Mouse (Mus musculus) limb, embryonic 10.5 days (tissue): ENCODE data around the gene Wwox. TPM values are rescaled to one million over a fixed set of nuclear protein-coding genes. Genes with fewer than 3 reads are reported as not detected.

Source experiments
- DNase-seq: peaks from one replicate; pipeline ENCODE4 v3.0.0-alpha.2; 2017; ENCODE audit warnings: low spot score
- H3K27ac ChIP-seq: fragments of 300-500 bp; sonication (generic); 2 replicates; pipeline ENCODE4 v1.5.1; 2016; ENCODE audit warnings: mild to moderate bottlenecking
- H3K27me3 ChIP-seq: fragments of 300-500 bp; sonication (generic); 2 replicates; pipeline ENCODE4 v1.6.1; 2016; ENCODE audit warnings: low read depth, mild to moderate bottlenecking; ENCODE audit not compliant: poor library complexity, severe bottlenecking
- H3K36me3 ChIP-seq: fragments of 300-500 bp; sonication (generic); 2 replicates; pipeline ENCODE4 v1.6.1; 2016; ENCODE audit warnings: mild to moderate bottlenecking, moderate library complexity
- H3K4me1 ChIP-seq: fragments of 300-500 bp; sonication (generic); 2 replicates; pipeline ENCODE4 v1.6.1; 2016
- H3K4me3 ChIP-seq: fragments of 300-500 bp; sonication (generic); 2 replicates; pipeline ENCODE4 v1.5.1; 2016; ENCODE audit warnings: mild to moderate bottlenecking, moderate library complexity
- H3K9me3 ChIP-seq: fragments of 300-500 bp; sonication (generic); replicated peaks from 2 replicates; pipeline ENCODE4 v1.6.1; 2016; ENCODE audit warnings: mild to moderate bottlenecking
- WGBS: fragments of 180-500 bp; shearing (Covaris S2); methylation state at CpG from one replicate; pipeline ENCODE4 v1.1.7; 2016; 5-methylcytosine and 5-hydroxymethylcytosine counted together
- polyA plus RNA-seq: library from polyadenylated mRNA; unstranded; fragments of >200 nt; fragmentation: Nextera tagmentation; extraction: Ambion mirVana; gene quantifications from 2 replicates; pipeline ENCODE4 v1.2.1, GENCODE M21; 2016

The Wwox gene
- polyA plus RNA-seq, 1 experiment from 2014 or later, result 8.6 TPM

DNA sequence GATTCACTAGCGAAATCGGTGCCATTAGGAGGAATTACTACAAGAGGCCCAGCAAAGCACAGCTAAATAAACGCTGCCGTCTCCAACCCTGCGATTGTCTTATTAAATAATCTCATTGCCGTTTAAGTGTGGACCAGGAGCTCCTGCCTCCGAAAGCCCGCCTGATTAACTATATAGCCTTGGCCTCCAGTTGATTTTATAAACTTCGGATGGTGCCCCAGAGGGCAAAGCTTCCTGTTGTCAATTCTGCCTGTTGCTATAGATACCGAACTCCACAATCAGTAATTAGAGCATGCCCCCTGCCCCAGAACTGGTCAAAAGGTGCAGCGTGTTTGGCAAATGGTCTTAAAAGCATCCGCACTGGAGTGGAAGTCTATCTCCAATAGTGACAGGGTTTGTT, 820.4 kb downstream of the Wwox start:
- H3K4me3 ChIP-seq, result no peak overlapping the region
- H3K27me3 ChIP-seq, result no peaks in the 10 kb centered on the region
- no peak overlapping the region for H3K27ac ChIP-seq
- H3K36me3 ChIP-seq, result no peaks in the 10 kb centered on the region
- H3K9me3 ChIP-seq, result no peaks in the 10 kb centered on the region
- 65% methylated on average over 12 of the region's 12 CpGs for WGBS
- DNase-seq, result no peak
- H3K4me1 ChIP-seq, result peaks cover 17% of the 10 kb centered on the region

GRCm38 (mm10) chr8:115267196-115267595, 827.7 kb downstream of the Wwox start:
- no peak overlapping the region for H3K4me3 ChIP-seq
- DNase-seq, result no peak
- H3K27me3 ChIP-seq, result no peaks in the 10 kb centered on the region
- H3K4me1 ChIP-seq, result peaks cover 29% of the 10 kb centered on the region
- no peaks in the 10 kb centered on the region for H3K9me3 ChIP-seq
- H3K36me3 ChIP-seq, result no peaks in the 10 kb centered on the region
- 70% methylated on average over 11 of the region's 11 CpGs for WGBS
- H3K27ac ChIP-seq, result no peak overlapping the region

DNA sequence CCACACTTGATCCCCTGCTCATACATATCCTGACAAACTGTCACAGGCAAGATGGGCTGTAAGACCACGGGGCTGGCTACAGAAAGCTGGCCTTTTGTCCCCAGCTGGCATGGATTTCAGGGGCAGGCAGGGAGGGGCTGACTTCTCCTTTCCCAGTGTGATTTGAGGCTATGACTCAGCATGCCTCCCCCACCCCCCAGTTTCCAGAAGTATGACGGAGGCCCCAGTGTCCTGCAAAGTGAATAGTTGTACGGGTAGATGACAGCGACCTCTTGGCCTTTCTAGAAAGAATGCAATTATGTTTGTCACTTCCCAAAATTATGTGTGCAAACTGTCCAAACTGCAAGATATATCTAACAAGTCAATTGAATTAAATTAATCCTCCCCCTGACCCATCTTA, 830.1 kb downstream of the Wwox start:
- no peak overlapping the region for H3K4me3 ChIP-seq
- H3K36me3 ChIP-seq, result no peaks in the 10 kb centered on the region
- H3K27me3 ChIP-seq, result no peaks in the 10 kb centered on the region
- no peaks in the 10 kb centered on the region for H3K9me3 ChIP-seq
- no peak overlapping the region for H3K27ac ChIP-seq
- WGBS, result 41% methylated on average over 4 of the region's 4 CpGs
- no peak for DNase-seq
- peaks cover 32% of the 10 kb centered on the region for H3K4me1 ChIP-seq

DNA sequence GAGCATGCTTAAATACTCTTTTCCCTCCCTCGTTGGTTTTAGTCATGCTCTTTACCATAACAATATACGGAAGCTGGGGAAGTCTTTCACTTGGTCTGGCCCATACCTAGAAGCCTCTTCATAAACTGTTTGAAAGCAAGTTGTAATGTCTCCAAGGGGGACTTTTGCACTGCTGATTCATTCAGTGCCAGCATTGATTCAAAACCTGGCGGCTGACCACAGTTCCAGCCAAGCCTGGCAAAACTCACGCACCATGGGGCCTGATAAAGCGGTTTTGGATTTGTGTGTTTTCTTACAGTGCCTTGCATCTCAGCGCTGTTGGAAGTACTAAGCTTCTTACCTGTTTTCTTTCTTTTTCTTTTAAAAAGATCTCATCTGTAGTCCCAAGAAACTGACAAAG, 834.5 kb downstream of the Wwox start:
- Histone ChIP-seq H3K27ac (no peak overlapping the region), H3K9me3 (no peaks in the 10 kb centered on the region), H3K36me3 (no peaks in the 10 kb centered on the region), H3K4me3 (no peak overlapping the region), H3K4me1 (peaks cover 48% of the 10 kb centered on the region), H3K27me3 (no peaks in the 10 kb centered on the region)
- no peak for DNase-seq
- 89% methylated on average over 6 of the region's 6 CpGs for WGBS

GRCm38 (mm10) chr8:115276281-115276680, 836.8 kb downstream of the Wwox start:
- Histone ChIP-seq H3K4me1 (peaks cover 28% of the 10 kb centered on the region), H3K4me3 (no peak overlapping the region), H3K27me3 (no peaks in the 10 kb centered on the region), H3K9me3 (no peaks in the 10 kb centered on the region), H3K27ac (no peak overlapping the region), H3K36me3 (no peaks in the 10 kb centered on the region)
- 88% methylated on average over 2 of the region's 2 CpGs for WGBS
- no peak for DNase-seq

DNA sequence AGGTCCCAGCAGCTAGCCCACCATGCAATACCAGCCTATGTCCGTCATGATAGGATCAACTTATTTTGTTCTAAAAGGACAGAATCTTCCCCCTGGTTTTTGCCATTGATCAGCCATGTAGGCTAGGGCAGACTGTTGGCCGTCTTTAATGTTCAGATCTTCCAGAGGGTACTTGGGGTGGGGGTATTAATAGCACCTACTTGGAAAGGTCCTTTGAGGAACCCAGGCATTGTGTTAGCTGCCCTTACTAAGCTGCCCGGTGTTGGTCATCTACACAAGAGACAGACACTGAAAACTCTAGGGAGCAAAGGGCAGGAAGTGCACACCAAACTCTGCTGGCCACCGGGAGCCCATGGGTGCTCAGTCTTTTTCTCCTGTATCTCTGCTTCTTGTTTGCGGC, 838.8 kb downstream of the Wwox start:
- Histone ChIP-seq H3K9me3 (0 out of 2 replicates have a peak, but pooled peaks cover 3% of the 10 kb centered on the region), H3K36me3 (no peaks in the 10 kb centered on the region), H3K27me3 (no peaks in the 10 kb centered on the region), H3K4me1 (peaks cover 15% of the 10 kb centered on the region), H3K4me3 (no peak overlapping the region), H3K27ac (no peak overlapping the region)
- WGBS, result 94% methylated on average over 5 of the region's 5 CpGs
- DNase-seq, result no peak

GRCm38 (mm10) chr8:115290224-115290623, 850.8 kb downstream of the Wwox start:
- no peaks in the 10 kb centered on the region for H3K27me3 ChIP-seq
- H3K27ac ChIP-seq, result no peak overlapping the region
- DNase-seq, result no peak
- no peaks in the 10 kb centered on the region for H3K9me3 ChIP-seq
- peaks cover 4% of the 10 kb centered on the region; the same call in 1 of the 2 replicates for H3K4me1 ChIP-seq
- no peak overlapping the region for H3K4me3 ChIP-seq
- H3K36me3 ChIP-seq, result no peaks in the 10 kb centered on the region
- WGBS, result 32% methylated on average over 8 of the region's 8 CpGs

DNA sequence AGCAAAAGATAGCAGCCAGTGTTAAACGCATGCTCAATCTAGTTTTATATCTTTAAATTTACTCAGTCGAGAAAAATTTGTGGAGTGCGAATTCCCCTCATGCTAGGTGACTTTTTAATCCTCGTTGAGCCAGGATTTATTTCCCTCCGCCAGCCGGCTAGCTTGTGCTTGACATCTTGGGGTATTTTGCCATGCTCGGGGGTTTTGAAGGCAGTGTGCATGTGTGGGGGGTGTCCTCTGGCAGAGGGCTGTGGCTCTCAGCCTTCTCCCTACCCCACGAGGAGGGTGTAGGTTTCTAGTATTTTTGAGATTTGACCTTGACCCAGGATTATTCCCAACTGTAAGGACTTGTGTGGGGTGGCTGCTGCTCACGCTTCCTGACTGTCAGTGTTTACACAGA, 857.3 kb downstream of the Wwox start:
- H3K36me3 ChIP-seq, result no peaks in the 10 kb centered on the region
- H3K9me3 ChIP-seq, result no peaks in the 10 kb centered on the region
- H3K27me3 ChIP-seq, result no peaks in the 10 kb centered on the region
- no peaks in the 10 kb centered on the region for H3K4me1 ChIP-seq
- H3K27ac ChIP-seq, result no peak overlapping the region
- no peak overlapping the region for H3K4me3 ChIP-seq
- 78% methylated on average over 9 of the region's 9 CpGs for WGBS
- no peak for DNase-seq

DNA sequence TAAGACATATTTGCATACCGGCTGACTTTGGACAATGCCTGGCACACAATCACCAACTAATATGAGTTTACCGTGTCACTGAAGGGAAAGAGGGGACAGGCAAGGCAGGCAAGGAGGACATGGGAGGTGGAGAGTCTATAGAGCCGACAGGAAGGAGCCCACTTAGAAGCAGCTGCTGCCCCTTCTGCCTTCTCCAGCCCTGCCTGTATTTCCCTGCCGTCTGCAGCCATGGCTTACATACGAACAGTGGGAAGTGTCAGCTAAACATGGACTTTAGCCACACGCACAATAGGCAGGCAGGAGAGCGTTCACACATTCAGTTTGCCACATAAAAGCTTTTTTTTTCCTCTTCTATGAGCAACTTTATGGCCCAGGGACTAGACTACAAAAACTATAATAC, 863.0 kb downstream of the Wwox start:
- Histone ChIP-seq H3K4me3 (no peak overlapping the region), H3K9me3 (no peaks in the 10 kb centered on the region), H3K4me1 (peaks cover 12% of the 10 kb centered on the region), H3K27ac (no peak overlapping the region), H3K27me3 (no peaks in the 10 kb centered on the region), H3K36me3 (no peaks in the 10 kb centered on the region)
- DNase-seq, result no peak
- WGBS, result 81% methylated on average over 7 of the region's 7 CpGs

DNA sequence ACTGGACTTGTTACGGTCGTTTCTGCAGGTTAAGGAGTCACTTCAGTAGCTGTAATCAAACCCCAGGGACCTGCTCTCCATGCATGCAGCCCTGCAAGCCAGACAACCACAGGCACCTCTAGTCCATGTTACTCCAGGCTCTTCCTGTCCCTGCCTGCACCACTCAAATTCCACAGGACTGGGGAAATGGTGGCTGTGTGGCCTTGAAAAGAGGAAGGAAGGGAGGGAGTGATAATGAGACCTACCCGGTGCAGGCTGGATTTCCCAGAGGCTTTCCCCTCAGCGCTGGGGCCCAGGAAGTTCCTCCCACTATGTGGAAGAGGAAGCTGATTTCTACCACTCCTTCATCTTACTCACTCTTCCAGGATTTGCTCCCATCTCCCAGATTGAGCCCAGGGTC, 868.0 kb downstream of the Wwox start:
- 58% methylated on average over 4 of the region's 4 CpGs for WGBS
- no peak overlapping the region; the same call in 1 of the 2 replicates for H3K27ac ChIP-seq
- DNase-seq, result no peak

DNA sequence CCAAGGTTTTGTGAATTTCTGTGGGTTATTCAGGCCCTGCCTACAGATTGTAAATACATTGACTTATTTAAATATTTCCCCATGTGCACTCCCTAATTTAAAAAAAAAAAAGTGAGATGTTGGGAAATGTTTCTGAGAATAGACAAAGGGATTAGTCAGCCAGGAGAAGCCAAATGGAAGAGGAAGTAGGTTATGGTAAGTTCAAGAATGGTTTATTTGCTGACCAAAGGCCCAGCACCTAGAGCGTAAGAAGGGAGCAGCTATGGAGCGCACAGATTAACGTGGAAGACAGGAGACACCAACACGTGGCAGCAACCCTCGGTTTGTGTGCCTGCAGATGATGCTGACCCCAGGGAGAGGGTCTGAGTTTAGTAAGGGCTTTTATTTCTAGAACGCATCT, 871.5 kb downstream of the Wwox start:
- no peaks in the 10 kb centered on the region for H3K9me3 ChIP-seq
- H3K27ac ChIP-seq, result no peak overlapping the region
- H3K4me1 ChIP-seq, result peaks cover 7% of the 10 kb centered on the region
- H3K36me3 ChIP-seq, result no peaks in the 10 kb centered on the region
- no peak overlapping the region for H3K4me3 ChIP-seq
- DNase-seq, result no peak
- no peaks in the 10 kb centered on the region for H3K27me3 ChIP-seq
- WGBS, result 90% methylated on average over 6 of the region's 6 CpGs

More for the DNA sequence above, 868.0 kb downstream of the Wwox start:
- H3K27me3 ChIP-seq, result no peaks in the 10 kb centered on the region
- no peak overlapping the region for H3K4me3 ChIP-seq
- no peaks in the 10 kb centered on the region for H3K9me3 ChIP-seq
- peaks cover 14% of the 10 kb centered on the region for H3K4me1 ChIP-seq
- H3K36me3 ChIP-seq, result no peaks in the 10 kb centered on the region

- H3K27me3 ChIP-seq, result no peaks in the 10 kb centered on the region
- WGBS, result 79% methylated on average over 2 of the region's 2 CpGs
- H3K4me1 ChIP-seq, result peaks cover 7% of the 10 kb centered on the region
- H3K4me3 ChIP-seq, result no peak overlapping the region
- H3K9me3 ChIP-seq, result no peaks in the 10 kb centered on the region
- no peak for DNase-seq
- H3K36me3 ChIP-seq, result no peaks in the 10 kb centered on the region
- H3K27ac ChIP-seq, result no peak overlapping the region
Measured at GRCm38 (mm10) chr8:115312371-115312770, 872.9 kb downstream of the Wwox start.

- no peak for DNase-seq
- H3K27me3 ChIP-seq, result no peaks in the 10 kb centered on the region
- no peaks in the 10 kb centered on the region for H3K36me3 ChIP-seq
- H3K4me1 ChIP-seq, result no peaks in the 10 kb centered on the region
- no peak overlapping the region for H3K4me3 ChIP-seq
- H3K9me3 ChIP-seq, result no peaks in the 10 kb centered on the region
- 93% methylated on average over 5 of the region's 5 CpGs for WGBS
- no peak overlapping the region for H3K27ac ChIP-seq
Measured at GRCm38 (mm10) chr8:115322501-115322900, 883.0 kb downstream of the Wwox start.

- Histone ChIP-seq H3K36me3 (no peaks in the 10 kb centered on the region), H3K4me1 (no peaks in the 10 kb centered on the region), H3K4me3 (no peak overlapping the region), H3K27me3 (no peaks in the 10 kb centered on the region), H3K9me3 (no peaks in the 10 kb centered on the region), H3K27ac (no peak overlapping the region)
- WGBS, result 90% methylated on average over 11 of the region's 11 CpGs
- DNase-seq, result no peak
Measured at GRCm38 (mm10) chr8:115330671-115331070, 891.2 kb downstream of the Wwox start.
